8 mouse cellular contexts compared by ENCODE assay signal in genomic region chr7:99304949-99305372, GRCm38 (mm10). TPM values are rescaled to one million over a fixed set of nuclear protein-coding genes. Genes with fewer than 3 reads are reported as not detected.
DNase-seq lines count a peak whose midpoint lies in the region; ATAC-seq and TF ChIP-seq lines count a peak whose summit lies in the region.

No protein-coding gene starts in this region.

- H3K36me3 ChIP-seq in stomach, postnatal 0 days (ENCODE audit: control insufficient read depth, insufficient read depth, low read length), result no peaks in the 10 kb centered on the region

- no peaks in the 10 kb centered on the region for H3K27me3 ChIP-seq in stomach, postnatal 0 days (ENCODE audit: control insufficient read depth, insufficient read depth, low read length)

- H3K27ac ChIP-seq in stomach, postnatal 0 days (replicated peaks), result no peak overlapping the region

- no peak overlapping the region for H3K4me2 ChIP-seq in stomach, postnatal 0 days (replicated peaks; ENCODE audit: low read depth)

- TF ChIP-seq CTCF in stomach, postnatal 0 days (IDR thresholded peaks at IDR 0.05; ENCODE audit: low read depth), result no peak

- no peaks in the 10 kb centered on the region for H3K9me3 ChIP-seq in stomach, postnatal 0 days (ENCODE audit: control insufficient read depth, low read length)

- H3K9ac ChIP-seq in stomach, postnatal 0 days (ENCODE audit: low read length), result no peak overlapping the region

- H3K4me1 ChIP-seq in stomach, postnatal 0 days (replicated peaks; ENCODE audit: control insufficient read depth, insufficient read depth), result 0 out of 2 replicates have a peak, but pooled peaks cover 2% of the 10 kb centered on the region

- TF ChIP-seq EP300 in stomach, postnatal 0 days (optimal IDR thresholded peaks at IDR 0.05), result no peak

- WGBS in stomach, postnatal 0 days, result 43% methylated on average over 5 of the region's 5 CpGs

- DNase-seq in ovary, adult 18-20 months (ENCODE audit: low spot score), result peak; percentile 89
- no peak for DNase-seq in ovary, postnatal 10 days (ENCODE audit: low spot score)
- DNase-seq in cerebellum, postnatal 36 days, result peak; percentile 89 to 91
- peak; percentile 66 for DNase-seq in heart, adult 8-10 months (ENCODE audit: low spot score)
- peak; percentile 34 for DNase-seq in kidney, postnatal 14 days
- DNase-seq in lung, postnatal 36 days, result peak; percentile 90
- DNase-seq in stomach, postnatal 0 days (ENCODE audit: low spot score), result peak; percentile 45
- no peak for DNase-seq in spleen, postnatal 14 days (ENCODE audit: low spot score in 2 of 2)

- H3K4me3 ChIP-seq in stomach, postnatal 0 days (ENCODE audit: low read depth, low read length), result no peak overlapping the region

- peak; percentile 84 for ATAC-seq in stomach, postnatal 0 days (ENCODE audit: low FRiP score, low TSS enrichment)

RNA-seq across cellular contexts. Expression of gene Map6, which starts 37.7 kb away (rescaled TPM):
- total RNA-seq in heart, adult 8-10 months (2022), result 1 to 10 TPM; 3.0 to 5.1 (median 3.6) TPM
- polyA plus RNA-seq in stomach, postnatal 0 days (2015; fragmentation: Nextera tagmentation; extraction: Ambion mirVana), result 8.7 and 9.1 TPM in 2 replicates

RNA-seq across cellular contexts. Expression of gene Serpinh1, which starts 48.1 kb away (rescaled TPM):
- total RNA-seq in heart, adult 8-10 months (2022), result 100 to 1,000 TPM; 129 to 268 (median 205) TPM
- polyA plus RNA-seq in stomach, postnatal 0 days (2015; fragmentation: Nextera tagmentation; extraction: Ambion mirVana), result 331 and 433 TPM in 2 replicates

Comparison
In these comparisons a context has a peak if more than half of its experiments do, and no peak if none do; other contexts are left out.
1. DNase-seq: peak in ovary, adult 18-20 months (single experiment), cerebellum, postnatal 36 days (2 of 2), heart, adult 8-10 months (single experiment), kidney, postnatal 14 days (single experiment), lung, postnatal 36 days (single experiment) and stomach, postnatal 0 days (single experiment); none in ovary, postnatal 10 days (single experiment) and spleen, postnatal 14 days (0 of 2).